Mouse (Mus musculus) neural tube, embryonic 10.5 days (tissue): ENCODE data around the gene Cdk9.

Experiments used
- DNase-seq: peaks from one replicate; pipeline ENCODE4 v3.0.0-alpha.2; 2017; ENCODE audit warnings: low spot score; ENCODE audit errors: extremely low spot score

The Cdk9 gene

DNA sequence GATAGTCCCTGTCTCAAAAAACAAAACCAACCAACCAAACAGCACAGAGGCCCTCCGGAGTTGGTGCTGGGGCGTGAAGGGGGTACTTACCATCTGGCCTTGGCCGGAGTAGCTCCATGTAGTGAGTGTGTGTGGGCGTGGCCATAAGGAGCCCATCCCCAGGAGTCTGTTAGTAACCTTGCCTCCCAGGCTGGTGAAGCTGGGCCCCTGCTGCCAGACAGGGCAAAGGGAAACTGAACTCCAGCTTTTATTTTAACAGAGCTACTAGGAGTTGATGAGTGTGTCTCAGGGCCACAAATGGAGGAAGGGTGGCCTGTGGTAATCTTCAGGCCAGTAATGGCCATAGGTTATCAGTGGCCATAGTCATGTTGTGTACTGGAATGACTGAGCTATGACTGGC lies 21.6 kb upstream of the Cdk9 start:
- DNase-seq: no peak

DNA sequence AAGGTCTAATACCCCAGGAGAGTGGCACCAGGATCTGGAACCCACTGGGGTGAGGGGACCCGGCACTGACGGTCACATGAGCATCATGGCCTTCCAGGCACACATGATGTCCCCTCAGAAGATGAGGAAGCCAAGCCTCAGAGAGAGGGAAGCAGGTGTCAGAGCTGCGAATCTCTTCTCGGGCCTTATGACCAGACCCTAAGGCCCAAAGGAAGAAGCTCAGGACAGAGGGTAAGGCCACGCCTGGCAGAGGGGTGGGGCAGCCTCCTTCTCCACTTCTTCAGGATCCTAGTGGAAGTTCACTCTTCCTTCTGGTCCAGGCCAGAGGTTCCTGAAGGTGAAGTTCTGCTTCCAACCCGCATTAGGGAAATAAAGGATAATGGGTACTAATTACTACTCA lies 19.8 kb upstream of the Cdk9 start:
- DNase-seq: no peak

DNA sequence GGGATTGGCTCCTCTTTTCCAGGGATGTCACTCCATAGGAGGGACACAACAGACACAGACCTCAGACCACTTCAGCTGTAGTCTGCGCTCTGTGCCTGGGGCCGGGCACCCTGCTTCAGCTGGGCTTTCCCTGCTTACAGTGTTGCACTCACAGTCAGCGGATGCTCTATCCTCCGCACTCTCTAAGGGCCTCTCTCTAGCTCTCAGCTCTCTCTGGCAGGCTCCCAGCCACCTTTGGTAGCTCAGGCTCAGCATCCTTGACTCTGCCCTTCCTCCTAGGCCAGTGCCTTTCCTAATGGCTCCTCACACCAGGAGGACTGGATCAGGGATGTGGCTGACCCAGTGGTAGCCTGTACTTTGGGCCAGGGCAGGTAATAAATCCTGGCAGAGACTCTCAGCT lies 19.0 kb upstream of the Cdk9 start:
- no peak for DNase-seq

DNA sequence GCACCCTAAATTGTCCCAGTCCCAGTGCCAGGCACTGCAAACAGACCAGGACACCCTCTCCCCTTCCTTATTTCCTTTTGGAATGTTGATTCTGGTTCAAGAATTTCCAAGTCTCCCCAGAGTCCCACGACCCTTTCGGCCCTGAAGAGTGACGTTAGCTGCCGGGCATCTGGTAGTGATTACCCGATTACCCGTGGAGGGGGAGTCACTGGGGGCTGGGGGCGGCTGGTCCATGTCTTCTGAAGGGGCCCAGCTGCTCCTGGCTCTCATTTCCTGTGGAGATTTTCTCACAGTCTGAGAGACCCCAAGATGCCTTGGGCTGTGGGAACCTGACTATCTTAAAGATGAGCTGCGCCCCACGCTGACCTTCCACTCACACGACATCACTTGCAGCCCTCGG lies 18.0 kb upstream of the Cdk9 start:
- DNase-seq: peak; percentile 72

DNA sequence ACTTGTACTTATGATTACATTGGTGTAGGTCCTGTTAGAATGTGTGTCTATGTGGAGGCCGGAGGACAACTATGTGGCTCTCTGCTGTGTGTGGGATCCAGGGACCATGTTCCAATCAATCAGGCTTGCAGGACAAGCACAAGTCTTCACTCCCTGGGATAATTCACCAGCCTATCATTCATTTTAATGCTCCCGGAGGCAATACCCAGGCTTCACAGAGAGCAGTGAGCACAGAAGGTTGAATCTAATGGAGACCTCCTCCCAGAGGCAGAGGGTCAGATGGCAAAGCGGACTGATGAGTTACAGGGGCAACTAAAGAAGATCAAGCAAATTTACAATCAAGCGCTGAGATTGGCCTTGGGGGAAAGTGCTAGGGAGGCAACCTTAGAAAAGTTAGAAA lies 16.7 kb upstream of the Cdk9 start:
- no peak for DNase-seq

DNA sequence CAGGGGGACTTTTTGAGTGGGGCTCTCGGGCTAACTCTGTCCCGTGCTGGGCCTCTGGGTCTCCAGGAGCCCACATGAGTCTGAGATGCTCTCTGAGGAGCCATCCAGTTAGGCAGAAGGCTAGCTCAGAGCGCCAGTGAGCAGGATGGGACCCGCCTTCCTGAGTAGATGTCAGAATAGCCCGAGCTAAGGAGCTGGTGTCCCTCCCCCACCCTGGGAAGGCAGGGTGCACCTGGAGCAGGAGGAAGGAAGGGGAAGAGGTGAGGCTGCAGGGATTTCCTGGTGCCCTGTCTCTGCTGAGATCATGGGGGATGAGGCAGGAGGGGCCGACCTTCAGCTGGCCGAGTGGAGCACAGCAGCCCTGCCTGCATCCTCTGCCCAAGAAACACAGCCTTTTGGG lies 15.6 kb upstream of the Cdk9 start:
- DNase-seq: no peak

DNA sequence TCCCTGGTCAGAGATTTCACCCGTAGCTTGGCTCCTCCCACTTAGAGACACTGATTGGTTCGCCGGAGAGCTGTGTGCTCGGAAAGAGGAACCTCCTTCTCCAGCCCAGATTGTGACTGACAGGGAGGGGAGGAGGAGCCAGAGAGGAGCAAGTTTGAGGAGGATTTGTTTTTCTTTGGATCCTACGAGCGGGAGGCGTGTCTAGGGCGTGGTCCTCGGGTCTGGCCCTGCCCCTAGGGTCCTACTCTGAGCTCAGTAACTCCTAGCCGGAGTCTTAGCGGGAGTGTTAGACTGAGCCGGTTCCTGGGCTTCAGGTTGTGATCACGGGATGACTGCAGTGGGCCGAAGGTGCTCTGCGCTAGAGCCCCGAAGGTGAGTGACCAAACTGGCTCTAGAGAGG lies 14.6 kb upstream of the Cdk9 start:
- DNase-seq: peak; percentile 88

DNA sequence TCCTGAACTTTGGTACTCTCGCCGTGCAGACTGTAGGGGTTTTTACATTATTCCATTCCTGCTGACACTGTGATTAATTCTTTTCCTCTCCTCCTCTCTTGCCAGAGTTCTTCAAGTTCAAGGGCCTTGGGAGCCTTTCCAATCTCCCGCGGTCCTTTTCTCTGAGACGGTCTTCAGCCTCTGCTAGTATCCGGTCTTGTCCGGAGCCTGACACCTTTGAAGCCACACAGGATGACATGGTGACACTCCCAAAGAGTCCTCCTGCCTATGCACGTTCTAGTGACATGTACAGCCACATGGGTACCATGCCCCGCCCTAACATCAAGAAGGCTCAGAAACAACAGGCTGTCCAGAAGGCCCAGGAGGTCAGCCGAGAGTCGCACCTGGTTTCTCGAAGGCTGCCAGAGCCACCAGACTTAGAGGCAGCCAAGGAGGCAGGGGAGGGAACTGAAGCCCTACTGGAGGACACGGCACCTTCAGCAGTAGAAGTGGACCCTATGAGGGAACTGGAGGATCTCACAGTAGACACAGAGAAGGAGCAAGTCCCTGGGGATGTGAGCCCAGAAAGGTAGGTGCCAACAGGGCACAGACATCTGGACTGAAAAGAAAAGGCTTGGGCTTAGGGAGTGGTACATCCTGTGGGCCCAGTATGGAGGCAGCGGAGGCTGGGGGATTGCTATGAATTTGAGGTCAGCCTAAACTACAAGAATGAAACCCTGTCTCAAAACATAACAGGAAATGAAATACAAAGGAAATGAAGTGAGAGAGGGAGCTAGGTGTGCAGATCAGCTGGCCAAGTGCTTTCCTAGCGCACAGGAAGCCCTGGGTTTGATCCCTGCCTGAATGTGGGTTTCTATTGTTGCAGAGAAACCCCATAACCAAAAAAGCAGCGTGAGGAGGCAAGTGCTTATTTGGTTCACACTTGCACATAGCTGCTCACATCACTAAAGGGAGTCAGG lies 12.2 kb upstream of the Cdk9 start:
- no peak for DNase-seq

DNA sequence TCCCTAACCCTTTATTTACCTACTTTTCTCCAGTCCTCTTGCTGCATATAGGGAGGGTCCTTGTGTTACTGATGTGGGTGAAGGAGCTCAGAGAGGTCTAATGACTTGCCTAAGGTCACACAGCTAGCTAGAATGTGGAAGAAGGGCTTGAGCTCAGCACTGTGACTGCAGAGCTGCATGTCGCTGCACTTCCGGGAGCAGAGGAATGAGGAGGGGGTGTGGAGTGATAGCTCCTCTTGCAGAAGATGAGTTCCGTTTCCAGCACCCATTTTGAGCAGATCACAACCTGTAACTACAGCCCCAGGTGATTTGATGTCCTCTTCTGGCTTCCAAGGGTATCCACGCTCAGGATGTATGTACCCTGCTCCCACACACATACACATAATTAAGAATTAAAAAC lies 11.3 kb upstream of the Cdk9 start:
- DNase-seq: no peak

DNA sequence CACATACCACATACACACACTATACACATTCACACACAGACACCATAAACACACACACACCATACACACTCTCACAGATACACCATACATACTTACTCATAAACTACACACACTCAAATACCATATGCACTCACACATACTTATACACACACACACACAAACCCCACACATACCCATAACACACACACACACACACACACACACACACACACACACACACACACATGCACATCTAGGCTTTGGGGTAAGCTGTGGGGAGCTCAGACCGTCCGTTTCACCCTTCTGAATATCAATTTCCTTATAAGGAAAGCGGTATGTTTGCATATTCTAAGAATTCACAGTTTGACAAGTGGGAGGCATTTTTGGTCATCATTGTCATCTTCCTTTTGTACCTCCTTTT lies 9.7 kb upstream of the Cdk9 start:
- DNase-seq: no peak

DNA sequence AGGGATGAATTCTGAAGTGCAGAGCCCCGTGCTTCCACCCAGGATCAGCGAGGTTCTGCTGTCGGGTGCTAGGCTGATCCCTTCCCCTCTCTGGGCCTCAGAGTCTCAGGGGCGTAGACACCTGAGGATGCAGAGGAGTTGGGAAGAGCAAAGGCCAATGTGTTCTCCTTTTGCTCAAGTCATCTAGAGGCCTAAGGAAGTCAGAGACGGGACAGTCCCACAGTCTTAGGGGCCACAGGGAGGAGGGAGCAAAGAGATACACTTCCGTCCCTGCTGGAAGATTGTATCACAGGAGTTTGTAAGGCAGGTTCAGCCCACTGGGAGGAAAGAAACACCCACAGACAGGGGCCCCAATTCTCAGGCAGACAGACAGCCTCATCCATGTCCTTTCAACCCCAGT lies 9.2 kb upstream of the Cdk9 start:
- DNase-seq: no peak

DNA sequence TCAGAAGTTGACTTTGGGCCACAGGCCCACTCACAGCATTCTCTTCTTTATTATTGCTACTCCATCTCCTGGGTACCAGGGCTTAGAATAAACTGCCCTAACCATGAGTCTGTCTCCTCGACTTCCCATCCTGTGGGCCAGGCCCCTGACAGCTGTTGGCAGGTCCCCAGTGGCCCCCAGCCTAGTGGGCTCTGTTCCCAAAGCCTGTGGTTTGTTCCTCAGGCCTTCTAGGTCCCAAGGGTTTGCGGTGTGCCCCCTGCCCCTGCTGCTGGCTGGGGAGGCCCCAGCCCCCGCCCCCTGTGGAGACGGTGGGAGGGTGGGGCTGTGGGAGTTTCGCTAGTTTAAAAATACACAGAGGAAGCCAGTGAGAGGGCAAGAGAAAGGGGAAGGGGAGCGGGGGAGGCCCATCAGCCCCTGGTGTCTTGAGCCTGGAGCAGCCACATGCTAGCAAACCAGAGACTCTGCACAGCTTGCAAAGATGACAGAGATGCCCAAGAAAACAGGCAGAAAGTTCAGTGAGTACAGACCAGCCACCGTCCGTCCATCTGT lies 7.9 kb upstream of the Cdk9 start, which contains the start of gene Sh2d3c:
Gene Sh2d3c (plus strand): TSS at position 375 of the 549 bp plus-strand sequence.
- no peak for DNase-seq

DNA sequence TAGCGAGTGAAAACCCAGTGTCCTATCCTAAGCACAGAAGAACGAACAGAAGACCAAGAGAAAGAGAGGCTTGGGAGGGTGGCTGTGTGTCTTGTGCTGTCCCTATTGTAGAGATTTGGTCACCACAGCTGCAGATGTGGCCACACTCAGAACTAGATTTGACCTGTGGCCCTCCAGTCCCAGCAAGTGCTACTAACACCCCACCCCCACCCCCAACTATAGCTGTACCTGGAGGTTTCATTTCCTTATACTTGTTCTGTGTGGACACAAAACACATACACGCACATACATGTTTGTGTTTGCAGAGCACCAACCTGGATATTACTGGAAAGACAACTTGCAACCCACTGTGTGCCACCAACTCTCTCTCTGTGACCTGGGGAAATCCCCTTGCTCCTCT lies 7.2 kb upstream of the Cdk9 start:
- no peak for DNase-seq

DNA sequence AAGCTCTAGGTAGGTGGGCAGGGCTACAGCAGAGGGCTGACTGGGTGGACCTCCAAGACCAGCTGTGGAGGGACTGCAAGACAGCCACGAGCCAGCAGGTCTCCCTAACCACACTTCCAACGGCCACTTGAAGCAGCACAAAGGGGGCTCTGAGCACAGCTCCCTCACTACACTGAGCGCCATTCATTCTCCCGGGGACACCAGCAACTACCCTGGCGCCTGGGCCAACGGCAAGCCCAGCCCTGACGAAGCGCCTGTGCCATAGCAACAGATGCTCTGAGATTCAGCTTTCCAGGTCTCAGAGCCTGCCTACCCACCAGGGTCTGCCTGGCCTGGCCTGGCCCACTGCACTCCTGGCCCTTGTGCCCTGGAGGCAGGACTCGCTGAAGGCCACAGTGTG lies 5.9 kb upstream of the Cdk9 start:
- no peak for DNase-seq

DNA sequence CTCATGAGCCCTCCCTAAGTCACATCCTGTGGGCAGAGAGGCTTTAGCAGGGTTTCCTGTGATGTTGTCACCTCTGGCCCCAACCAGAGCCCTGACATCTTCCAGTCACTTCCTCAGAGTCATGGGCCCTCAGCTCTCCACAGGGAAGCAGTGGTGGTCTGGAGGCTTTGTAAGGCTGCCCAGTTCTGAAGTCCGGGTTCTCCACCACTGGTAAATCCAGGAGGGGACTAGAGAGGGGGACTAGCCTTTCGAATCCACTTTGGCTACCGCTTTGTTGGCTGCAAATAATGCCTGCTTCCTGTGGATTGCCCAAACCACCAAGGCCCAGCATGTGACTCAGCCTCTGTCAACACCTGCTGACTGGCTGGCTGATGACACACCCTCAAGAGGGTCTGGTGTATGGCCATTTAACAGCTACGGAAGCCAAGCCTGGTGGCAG lies 2.1 kb upstream of the Cdk9 start:
- DNase-seq: no peak

DNA sequence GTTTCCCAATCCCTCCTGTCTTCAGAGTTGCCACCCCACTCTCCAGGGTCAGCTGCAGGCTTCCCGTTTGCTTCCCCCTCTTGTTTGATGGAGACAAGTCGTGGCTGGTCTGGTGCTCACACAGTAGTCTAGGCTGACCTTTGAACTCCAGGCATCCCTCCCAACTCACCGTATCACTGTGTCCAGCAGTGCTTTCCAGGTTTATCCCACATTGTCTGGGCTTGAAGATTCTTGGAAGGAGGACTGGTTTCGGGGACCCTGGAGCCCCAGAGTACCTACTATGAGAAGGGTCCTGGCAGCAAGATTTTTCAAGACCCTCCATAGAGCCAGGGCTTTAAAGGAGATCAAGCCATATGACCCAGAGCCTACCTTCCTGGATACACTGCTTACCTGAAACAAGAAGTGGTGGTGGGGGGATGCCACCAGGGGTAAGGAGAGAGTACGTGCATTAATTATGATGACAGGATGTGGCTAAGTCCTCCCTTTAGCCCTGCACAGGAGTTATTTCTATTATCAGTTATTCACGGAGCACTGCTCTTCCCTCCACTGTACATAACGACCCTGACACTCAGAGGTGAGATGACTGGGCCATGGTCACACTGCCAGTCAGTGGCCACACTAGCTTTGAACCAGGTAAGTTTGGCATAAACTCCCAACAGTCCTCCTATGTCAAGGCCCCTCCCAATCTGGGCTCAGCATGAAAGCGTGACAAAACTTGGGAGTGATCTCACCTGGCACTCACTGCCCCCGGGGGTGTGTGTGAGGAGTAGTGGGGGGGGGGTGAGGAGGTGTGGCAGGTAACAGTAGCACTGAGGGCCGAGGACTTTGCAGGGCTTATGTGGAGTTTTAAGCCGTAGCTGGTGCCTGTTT lies 1.5 kb upstream of the Cdk9 start:
- DNase-seq: no peak

DNA sequence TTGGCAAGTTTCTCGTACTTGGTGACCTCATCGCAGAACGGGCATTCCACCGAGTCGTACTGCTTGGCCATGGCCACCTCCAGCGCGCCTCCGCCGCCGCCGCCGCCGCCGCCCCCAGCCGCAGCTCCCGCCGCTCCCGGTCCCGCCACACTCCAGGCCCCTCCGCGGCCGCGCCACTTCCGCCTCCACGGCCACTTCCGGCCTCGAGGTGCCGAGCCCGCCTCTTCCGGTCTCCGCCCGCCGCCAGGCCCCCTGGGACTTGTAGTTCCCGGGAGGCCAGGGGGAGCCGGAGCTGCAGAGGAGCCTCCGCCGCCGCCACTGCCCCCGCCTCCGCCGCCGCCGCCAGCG lies 316 bp downstream of the Cdk9 start:
- peak; percentile 97 for DNase-seq

DNA sequence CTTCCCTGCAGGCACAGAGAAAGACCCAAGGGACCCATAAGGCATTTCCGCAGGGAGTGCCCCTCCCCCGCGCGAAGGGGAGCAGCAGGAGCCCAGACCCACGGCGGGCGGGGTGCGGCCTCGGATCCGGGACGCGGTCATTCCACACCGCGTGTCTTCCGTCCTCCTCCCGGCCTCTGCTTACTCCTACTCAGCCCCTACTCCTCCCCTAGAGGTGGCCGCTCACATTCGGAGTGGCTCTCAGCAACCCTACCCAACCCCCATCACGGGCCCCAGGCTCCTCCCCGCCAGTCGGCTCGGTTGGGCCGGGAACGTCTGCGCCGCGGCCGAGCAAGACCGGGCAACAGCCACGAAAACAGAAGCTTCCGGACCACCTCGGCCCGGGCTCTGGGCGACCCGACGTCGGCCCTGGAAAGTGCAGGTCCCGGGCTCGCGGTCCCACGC lies 746 bp downstream of the Cdk9 start:
- peak; percentile 65 for DNase-seq

DNA sequence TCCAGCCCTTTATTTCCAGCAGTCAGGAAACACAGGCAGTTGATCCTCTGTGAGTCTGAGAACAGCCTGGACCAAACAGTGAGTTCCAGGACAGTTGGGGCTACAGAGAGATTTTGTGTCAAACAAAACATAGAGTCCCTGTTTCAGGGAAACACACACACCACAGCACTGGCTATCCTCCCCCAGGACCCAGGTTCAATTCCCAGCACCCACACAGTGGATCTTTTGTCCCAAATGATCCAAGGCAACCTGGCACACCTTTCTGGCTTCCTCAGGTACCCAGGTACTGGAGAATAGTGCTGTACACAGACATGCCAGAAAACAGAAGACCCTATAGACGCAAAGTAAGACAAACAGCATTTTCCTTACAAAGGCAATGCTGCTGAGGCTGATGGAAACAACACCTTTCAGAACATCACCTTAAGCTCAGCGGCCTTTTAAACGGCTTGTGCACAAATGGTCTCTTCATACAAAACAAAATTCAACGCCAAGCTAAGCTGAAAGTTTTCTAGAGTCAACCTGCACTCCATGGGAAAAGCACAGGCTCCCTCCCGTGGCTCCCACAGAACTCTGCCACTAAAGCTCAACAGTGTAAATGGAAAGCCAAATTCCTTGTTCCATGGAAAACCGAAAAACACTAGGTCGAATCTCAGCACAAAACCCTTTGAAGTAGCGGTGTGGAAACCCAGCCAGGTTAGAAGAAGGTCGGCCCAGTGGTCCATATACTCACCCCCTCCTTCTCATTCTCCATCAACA lies 1.4 kb downstream of the Cdk9 start:
- no peak for DNase-seq

DNA sequence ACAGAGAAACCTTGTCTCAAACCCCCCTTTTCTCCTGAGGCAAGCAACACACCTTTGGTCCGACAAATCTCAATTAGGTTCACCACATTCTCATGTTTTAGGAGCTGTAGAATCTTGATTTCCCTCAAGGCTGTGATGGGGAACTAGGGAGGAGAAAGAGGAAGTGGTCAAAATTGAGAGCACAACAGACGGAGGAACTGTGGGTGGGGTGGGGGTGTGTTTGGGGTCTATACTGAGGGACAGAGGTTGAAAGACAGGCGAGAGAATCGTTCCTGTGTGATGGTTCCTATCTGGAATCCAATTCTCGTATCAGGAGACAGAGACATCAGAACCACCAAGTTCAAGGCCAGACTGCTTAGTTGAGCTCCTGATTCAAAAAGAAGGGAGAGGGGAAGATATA lies 2.5 kb downstream of the Cdk9 start:
- no peak for DNase-seq

DNA sequence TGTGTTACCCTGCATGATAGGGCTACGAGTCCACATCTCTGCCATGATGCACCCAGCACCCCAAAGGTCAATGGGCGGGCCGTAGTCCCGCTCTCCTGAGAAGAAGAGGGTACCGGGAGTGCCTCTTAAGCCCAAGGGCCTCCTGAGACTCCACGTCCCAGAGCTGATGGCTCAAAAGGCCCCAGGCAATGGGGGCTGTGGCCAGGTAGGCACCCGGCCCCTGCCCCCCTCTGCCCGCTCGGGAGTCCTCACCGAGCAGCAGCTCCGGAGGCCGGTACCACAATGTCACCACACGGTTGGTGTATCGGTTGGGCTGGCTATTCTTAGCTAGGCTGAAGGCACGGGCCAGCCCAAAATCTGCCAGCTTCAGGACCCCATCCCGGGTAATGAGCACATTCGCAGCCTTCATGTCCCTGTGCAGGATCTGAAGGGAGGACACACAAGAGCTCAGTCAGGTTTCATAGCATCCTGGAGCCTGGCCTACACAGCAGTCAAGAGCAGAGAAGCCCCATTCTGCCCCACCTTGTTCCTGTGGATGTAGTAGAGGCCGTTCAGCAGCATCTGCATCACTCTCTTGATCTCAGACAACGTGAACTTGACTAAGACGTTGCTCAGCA lies 3.2 kb downstream of the Cdk9 start:
- DNase-seq: no peak
